Mouse (Mus musculus): ENCODE results near the gene Spred2.

The Spred2 gene

GRCm38 (mm10) chr11:19952963-19953362 is 28.8 kb downstream of the Spred2 start:
- DNase-seq (ENCODE audit: low read depth, low spot score) = no peak

DNA sequence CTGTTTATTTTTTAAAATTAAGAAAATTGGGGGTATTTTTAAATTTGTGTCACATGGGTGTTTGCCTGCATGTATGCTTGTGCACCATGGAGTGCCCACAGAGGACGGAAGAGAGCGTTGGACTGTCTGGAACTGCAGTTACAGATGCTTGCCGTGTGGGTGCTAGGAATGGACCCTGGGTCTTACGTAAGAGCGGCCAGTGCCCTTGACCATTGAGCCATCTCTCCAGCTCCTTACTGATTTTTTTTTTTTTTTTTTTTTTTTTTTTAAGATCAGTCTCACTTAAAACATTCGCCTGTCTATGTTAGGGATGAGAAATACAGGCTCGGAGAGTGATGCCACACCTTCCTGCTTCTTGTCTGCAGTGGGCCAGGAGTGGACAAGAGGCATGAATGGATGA is 29.7 kb downstream of the Spred2 start:
- no peak for DNase-seq (ENCODE audit: low read depth, low spot score)

DNA sequence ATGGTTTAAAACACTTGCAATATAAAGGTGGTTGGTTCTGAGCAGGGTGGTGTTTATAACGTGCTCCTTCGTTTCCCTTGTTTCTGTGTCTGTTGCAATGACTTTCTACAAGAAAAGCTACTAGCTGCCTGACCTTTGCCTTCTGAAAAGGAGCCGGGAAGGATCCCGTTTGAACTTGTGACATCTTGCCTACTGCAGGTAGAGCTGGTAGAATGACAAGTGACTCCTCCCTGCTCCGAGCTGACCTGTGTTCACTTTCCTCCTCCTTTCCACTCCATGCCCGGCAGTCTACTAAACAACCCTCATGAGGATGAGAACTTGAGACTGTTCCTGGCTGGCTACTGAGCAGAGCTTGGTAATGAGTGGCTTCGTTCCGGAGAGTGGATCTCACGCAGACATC is 30.9 kb downstream of the Spred2 start:
- DNase-seq (ENCODE audit: low read depth, low spot score) = no peak

DNA sequence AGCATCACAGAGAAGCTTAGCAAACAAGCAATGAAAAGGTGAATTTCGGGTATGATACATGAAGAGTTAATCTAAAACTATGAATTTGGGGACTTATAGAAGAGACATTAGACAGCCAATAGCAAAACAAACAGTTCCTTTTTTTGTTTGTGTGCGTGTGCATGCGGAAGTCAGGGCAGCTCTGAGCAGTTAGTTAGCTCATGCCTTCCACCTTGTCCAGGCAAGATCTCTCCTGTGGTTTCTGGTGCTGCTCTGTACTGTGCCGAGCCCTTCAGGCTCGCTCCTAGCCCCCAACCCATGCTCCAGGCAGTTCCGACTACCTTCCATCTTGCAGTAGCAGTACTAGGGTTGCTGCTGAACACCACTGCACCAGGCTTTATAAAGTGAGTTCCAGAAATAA is 31.5 kb downstream of the Spred2 start:
- DNase-seq (ENCODE audit: low read depth, low spot score) = no peak

GRCm38 (mm10) chr11:19959006-19959405 is 34.8 kb downstream of the Spred2 start:
- DNase-seq (ENCODE audit: low read depth, low spot score) = no peak

- DNase-seq (ENCODE audit: low read depth, low spot score) = no peak
These were observed 35.7 kb downstream of the Spred2 start for GRCm38 (mm10) chr11:19959897-19960296.

GRCm38 (mm10) chr11:19960541-19960940 is 36.4 kb downstream of the Spred2 start:
- no peak for DNase-seq (ENCODE audit: low read depth, low spot score)

GRCm38 (mm10) chr11:19961088-19961487 is 36.9 kb downstream of the Spred2 start:
- no peak for DNase-seq (ENCODE audit: low read depth, low spot score)

GRCm38 (mm10) chr11:19961766-19962365 is 37.7 kb downstream of the Spred2 start:
- DNase-seq (ENCODE audit: low read depth, low spot score) = no peak

- peak; percentile 62 for DNase-seq (ENCODE audit: low read depth, low spot score)
These were observed 38.6 kb downstream of the Spred2 start for GRCm38 (mm10) chr11:19962796-19963195.

DNA sequence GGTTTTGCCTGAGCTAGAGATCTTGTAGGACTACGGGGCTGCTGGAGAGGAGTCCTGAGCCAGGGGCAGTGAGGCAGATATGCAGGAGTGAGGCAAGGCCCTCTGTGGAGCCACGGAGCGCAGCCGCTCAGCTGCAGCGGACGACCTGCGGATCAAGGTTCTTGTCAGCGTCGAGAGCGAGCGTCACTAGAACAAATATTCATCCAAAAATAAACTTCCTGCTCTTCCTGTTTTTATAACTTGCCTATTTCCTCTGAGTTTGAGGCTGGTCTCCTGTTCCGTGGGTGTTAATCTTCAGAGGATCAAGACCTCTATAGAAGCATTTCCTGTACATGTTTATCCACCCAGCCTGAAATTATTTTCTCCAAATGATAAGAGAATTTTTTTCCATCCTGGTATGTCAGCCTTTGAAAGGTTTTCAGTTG is 39.6 kb downstream of the Spred2 start:
- no peak for DNase-seq (ENCODE audit: low read depth, low spot score)

DNA sequence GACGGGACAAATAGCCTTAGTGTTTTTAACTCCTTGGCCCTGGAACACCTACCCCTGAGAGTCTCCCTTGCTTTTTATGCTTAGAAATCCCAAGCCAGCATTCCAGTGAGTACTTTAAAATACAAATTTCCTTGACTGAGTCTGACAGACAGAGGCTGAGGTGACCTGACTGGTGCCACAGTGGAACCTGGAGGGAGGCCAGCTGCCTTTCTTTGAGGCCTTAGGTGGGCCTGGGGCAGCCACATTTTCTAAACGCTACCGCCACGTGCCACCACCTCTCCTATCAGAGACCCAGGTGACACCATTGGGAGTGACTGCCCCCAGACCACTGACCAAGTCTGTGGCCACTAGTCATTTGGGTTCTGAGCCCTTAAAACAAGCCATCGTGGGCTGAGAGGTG is 40.2 kb downstream of the Spred2 start:
- no peak for DNase-seq (ENCODE audit: low read depth, low spot score)

GRCm38 (mm10) chr11:19965037-19965611 is 40.9 kb downstream of the Spred2 start:
- DNase-seq (ENCODE audit: low read depth, low spot score) = peak; percentile 59

DNA sequence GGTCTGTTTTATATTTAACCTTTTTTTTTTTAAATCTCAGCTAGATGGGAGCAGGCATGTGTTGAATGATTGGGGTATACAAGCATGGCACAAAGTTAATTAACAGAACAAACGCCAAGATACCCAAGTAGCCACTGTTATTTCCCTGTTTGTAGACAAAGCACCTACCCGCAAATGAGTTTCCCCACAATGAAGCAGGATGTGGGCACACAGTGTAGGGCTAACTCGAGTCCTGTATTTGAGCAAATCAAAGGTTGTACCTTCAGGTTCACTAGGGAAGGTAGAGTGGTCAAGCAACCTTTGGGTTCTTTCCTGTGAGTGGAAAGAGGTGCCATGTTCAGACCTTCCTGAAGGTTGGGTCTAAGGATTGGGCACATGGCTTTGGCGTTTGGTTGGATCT is 41.5 kb downstream of the Spred2 start:
- DNase-seq (ENCODE audit: low read depth, low spot score) = no peak

DNA sequence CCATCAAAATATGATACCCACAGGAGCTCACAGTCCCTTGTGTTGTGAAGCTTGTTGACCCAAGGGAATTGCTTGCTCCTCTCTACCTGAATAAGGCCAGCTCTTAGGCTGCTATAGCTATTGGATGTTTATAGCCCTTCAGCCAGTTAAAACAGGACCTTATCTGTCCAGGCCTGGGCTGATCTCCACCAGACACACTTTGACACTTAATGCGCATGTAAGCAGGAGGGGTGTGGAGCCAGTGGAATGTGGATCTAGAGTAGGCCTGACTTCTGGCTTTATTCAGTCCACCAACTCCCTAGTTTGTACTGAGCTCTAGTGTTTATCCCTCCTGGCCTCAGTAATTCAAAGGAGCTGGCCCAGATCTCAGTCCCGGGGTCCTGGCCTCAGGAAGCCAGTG is 42.1 kb downstream of the Spred2 start:
- DNase-seq (ENCODE audit: low read depth, low spot score) = peak; percentile 68

- no peak for DNase-seq (ENCODE audit: low read depth, low spot score)
These were observed 45.4 kb downstream of the Spred2 start for GRCm38 (mm10) chr11:19969584-19969983.

DNA sequence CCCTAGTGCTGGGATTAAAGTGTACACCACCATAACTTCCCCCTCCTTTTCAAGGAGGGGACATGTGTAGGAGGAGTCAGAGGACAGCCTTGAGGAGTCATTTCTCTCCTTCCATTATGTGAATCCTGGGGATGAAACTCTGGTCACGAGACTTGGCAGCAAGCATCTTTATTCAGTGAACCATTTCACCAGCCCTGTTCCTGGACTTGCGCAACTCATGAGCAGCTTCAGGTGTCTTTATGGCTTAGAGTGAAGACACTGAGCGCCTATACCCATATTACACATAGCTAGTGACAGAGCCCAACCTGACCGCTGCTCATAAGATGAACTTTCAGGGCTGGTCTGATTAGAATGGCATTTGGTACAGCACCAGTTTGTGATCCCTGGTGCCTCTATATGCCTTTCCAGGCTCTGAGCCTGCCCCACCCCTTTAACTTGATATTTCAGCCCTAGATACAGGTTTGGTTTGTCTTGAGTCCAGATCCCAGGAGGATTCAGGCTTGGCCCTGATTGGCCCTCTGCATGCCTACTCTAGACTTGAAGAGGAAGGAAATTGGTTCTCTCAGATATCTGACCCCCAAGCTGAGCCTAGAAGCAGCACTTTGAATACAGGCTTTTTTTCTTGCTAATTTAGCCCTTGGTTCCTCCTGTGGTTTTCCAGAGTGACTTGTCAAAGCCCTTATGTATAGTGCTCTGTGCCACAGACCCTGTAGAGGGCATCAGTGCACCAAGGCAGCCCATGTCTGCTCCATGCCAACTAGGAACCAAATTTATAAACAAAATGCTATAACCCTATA is 48.0 kb downstream of the Spred2 start:
- DNase-seq (ENCODE audit: low read depth, low spot score) = no peak

GRCm38 (mm10) chr11:19973032-19973790 is 49.0 kb downstream of the Spred2 start:
- no peak for DNase-seq (ENCODE audit: low read depth, low spot score)

DNA sequence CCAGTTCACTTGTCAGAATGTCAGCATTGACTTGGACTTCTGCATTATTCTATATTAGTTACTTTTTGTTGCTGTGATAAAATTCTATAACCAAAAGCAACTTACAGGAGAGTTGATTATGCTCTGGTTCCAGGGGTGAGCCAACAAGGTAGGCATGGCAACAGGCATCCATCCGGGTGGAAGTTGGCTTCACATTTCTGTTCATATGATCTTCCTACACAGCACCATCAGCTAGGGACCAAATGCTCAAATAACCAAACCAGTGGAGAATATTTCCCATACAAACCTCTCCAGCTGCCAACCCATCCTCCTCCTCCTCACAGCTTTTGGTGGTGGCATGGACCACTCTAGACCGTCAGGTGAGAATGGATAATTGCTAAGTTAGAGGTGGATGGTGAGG is 51.9 kb downstream of the Spred2 start:
- no peak for DNase-seq (ENCODE audit: low read depth, low spot score)

GRCm38 (mm10) chr11:19977687-19978086 is 53.5 kb downstream of the Spred2 start:
- DNase-seq (ENCODE audit: low read depth, low spot score) = no peak

DNA sequence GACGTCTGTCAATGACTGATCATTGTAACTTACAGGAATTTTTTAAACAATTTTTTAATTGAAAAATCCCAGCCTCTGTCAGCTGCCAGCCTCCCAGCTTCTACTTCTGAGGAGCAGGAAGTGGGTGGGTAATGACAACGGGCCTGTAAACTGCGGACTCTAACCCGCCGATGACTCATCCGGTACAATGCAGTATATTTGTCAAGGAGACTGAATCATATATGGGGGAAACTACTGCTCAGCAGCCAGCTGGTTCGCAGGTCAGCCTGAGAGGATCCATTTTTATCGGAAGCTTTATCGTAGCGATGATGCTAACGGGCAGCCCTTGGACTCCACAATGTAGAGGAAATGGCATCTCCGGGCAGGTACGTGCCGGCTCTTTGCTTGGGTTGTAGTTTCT is 55.2 kb downstream of the Spred2 start:
- DNase-seq (ENCODE audit: low read depth, low spot score) = no peak

DNA sequence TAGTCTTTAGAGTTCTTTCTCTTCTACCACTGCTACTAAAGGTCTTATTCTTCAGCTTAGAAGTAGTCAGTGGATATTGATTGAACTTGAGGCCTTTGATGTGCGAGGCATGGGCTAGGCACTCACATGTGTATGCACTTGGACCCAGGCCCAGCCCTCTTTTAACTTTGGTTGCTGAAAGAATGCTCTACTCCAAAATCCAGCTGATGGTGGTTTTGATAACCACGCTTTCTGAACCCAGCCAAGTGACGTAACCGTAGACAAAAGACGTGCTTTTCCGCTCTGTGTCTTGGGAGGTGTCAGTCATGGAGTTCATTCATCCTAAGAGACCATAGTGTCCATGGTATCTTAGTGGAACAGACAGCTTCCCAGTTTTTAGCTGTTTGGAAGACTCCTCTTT is 57.9 kb downstream of the Spred2 start:
- DNase-seq (ENCODE audit: low read depth, low spot score) = no peak
